Mouse (Mus musculus): ENCODE measurements around the gene Lypd5. TPM values are rescaled to one million over a fixed set of nuclear protein-coding genes. Genes with fewer than 3 reads are reported as not detected.

Lypd5 gene
- polyA plus RNA-seq, 1 experiment from 2014 or later = not detected

GRCm38 (mm10) chr7:24384827-24385226 lies 35.8 kb downstream of the Lypd5 start:
- Histone ChIP-seq H3K36me3 (ENCODE audit: control insufficient read depth, insufficient read depth, low read length) (no peaks in the 10 kb centered on the region), H3K4me3 (ENCODE audit: low read depth, low read length) (no peak overlapping the region), H3K4me1 (ENCODE audit: control insufficient read depth, insufficient read depth, low read length) (no peaks in the 10 kb centered on the region), H3K9me3 (ENCODE audit: control insufficient read depth, low read length) (no peaks in the 10 kb centered on the region), H3K27me3 (ENCODE audit: control insufficient read depth, insufficient read depth, low read length) (no peaks in the 10 kb centered on the region), H3K4me2 (ENCODE audit: low read depth) (peak overlapping the region; percentile 12; the same call in 1 of the 2 replicates), H3K9ac (ENCODE audit: low read length) (no peak overlapping the region), H3K27ac (ENCODE audit: low read depth, low read length) (no peak overlapping the region)
- 8% methylated on average over 11 of the region's 11 CpGs for WGBS
- ATAC-seq (ENCODE audit: insufficient read depth, low FRiP score, low TSS enrichment) (peak; percentile 30; the same call in 1 of the 2 replicates), DNase-seq (ENCODE audit: low spot score) (peak; percentile 75)

GRCm38 (mm10) chr7:24387059-24387556 lies 38.1 kb downstream of the Lypd5 start:
- Histone ChIP-seq H3K4me1 (ENCODE audit: control insufficient read depth, insufficient read depth, low read length) (peaks cover 6% of the 10 kb centered on the region; the same call in 1 of the 2 replicates), H3K27me3 (ENCODE audit: control insufficient read depth, insufficient read depth, low read length) (no peaks in the 10 kb centered on the region), H3K36me3 (ENCODE audit: control insufficient read depth, insufficient read depth, low read length) (no peaks in the 10 kb centered on the region), H3K4me2 (ENCODE audit: low read depth) (no peak overlapping the region), H3K27ac (ENCODE audit: low read depth, low read length) (no peak overlapping the region), H3K4me3 (ENCODE audit: low read depth, low read length) (no peak overlapping the region), H3K9me3 (ENCODE audit: control insufficient read depth, low read length) (no peaks in the 10 kb centered on the region), H3K9ac (ENCODE audit: low read length) (no peak overlapping the region)
- WGBS = 87% methylated on average over 10 of the region's 10 CpGs
- ATAC-seq (ENCODE audit: insufficient read depth, low FRiP score, low TSS enrichment) (no peak), DNase-seq (ENCODE audit: low spot score) (no peak)

GRCm38 (mm10) chr7:24389516-24390187 lies 40.7 kb downstream of the Lypd5 start:
- H3K27me3 ChIP-seq (ENCODE audit: control insufficient read depth, insufficient read depth, low read length) = no peaks in the 10 kb centered on the region
- H3K27ac ChIP-seq (ENCODE audit: low read depth, low read length) = no peak overlapping the region
- H3K9me3 ChIP-seq (ENCODE audit: control insufficient read depth, low read length) = no peaks in the 10 kb centered on the region
- ATAC-seq (ENCODE audit: insufficient read depth, low FRiP score, low TSS enrichment) (no peak), DNase-seq (ENCODE audit: low spot score) (no peak)
- peaks cover 6% of the 10 kb centered on the region; the same call in 1 of the 2 replicates for H3K4me1 ChIP-seq (ENCODE audit: control insufficient read depth, insufficient read depth, low read length)
- no peak overlapping the region for H3K4me2 ChIP-seq (ENCODE audit: low read depth)
- no peak overlapping the region for H3K4me3 ChIP-seq (ENCODE audit: low read depth, low read length)
- WGBS = 66% methylated on average over 13 of the region's 13 CpGs
- H3K9ac ChIP-seq (ENCODE audit: low read length) = no peak overlapping the region; the same call in 1 of the 2 replicates
- H3K36me3 ChIP-seq (ENCODE audit: control insufficient read depth, insufficient read depth, low read length) = no peaks in the 10 kb centered on the region

GRCm38 (mm10) chr7:24390512-24390911 lies 41.5 kb downstream of the Lypd5 start:
- H3K4me1 ChIP-seq (ENCODE audit: control insufficient read depth, insufficient read depth, low read length) = peaks cover 6% of the 10 kb centered on the region; the same call in 1 of the 2 replicates
- no peak overlapping the region for H3K27ac ChIP-seq (ENCODE audit: low read depth, low read length)
- no peaks in the 10 kb centered on the region for H3K27me3 ChIP-seq (ENCODE audit: control insufficient read depth, insufficient read depth, low read length)
- 41% methylated on average over 7 of the region's 7 CpGs for WGBS
- no peak for DNase-seq (ENCODE audit: low spot score)
- H3K36me3 ChIP-seq (ENCODE audit: control insufficient read depth, insufficient read depth, low read length) = no peaks in the 10 kb centered on the region
- H3K9ac ChIP-seq (ENCODE audit: low read length) = no peak overlapping the region
- ATAC-seq (ENCODE audit: insufficient read depth, low FRiP score, low TSS enrichment) = peak; percentile 24
- no peaks in the 10 kb centered on the region for H3K9me3 ChIP-seq (ENCODE audit: control insufficient read depth, low read length)
- H3K4me3 ChIP-seq (ENCODE audit: low read depth, low read length) = no peak overlapping the region
- no peak overlapping the region for H3K4me2 ChIP-seq (ENCODE audit: low read depth)

GRCm38 (mm10) chr7:24391077-24391476 lies 42.1 kb downstream of the Lypd5 start:
- peak overlapping the region; percentile 36 for H3K4me2 ChIP-seq (ENCODE audit: low read depth)
- H3K4me3 ChIP-seq (ENCODE audit: low read depth, low read length) = peak overlapping the region; percentile 16; the same call in 1 of the 2 replicates
- DNase-seq (ENCODE audit: low spot score) (peak; percentile 74), ATAC-seq (ENCODE audit: insufficient read depth, low FRiP score, low TSS enrichment) (peak; percentile 94)
- H3K9me3 ChIP-seq (ENCODE audit: control insufficient read depth, low read length) = no peaks in the 10 kb centered on the region
- peak overlapping the region; percentile 3 for H3K9ac ChIP-seq (ENCODE audit: low read length)
- H3K4me1 ChIP-seq (ENCODE audit: control insufficient read depth, insufficient read depth, low read length) = peaks cover 6% of the 10 kb centered on the region; the same call in 1 of the 2 replicates
- no peaks in the 10 kb centered on the region for H3K27me3 ChIP-seq (ENCODE audit: control insufficient read depth, insufficient read depth, low read length)
- 3% methylated on average over 5 of the region's 5 CpGs for WGBS
- no peaks in the 10 kb centered on the region for H3K36me3 ChIP-seq (ENCODE audit: control insufficient read depth, insufficient read depth, low read length)
- H3K27ac ChIP-seq (ENCODE audit: low read depth, low read length) = peak overlapping the region; percentile 78

- peak overlapping the region; percentile 3; the same call in 1 of the 2 replicates for H3K9ac ChIP-seq (ENCODE audit: low read length)
- 84% methylated on average over 2 of the region's 2 CpGs for WGBS
- peaks cover 6% of the 10 kb centered on the region; the same call in 1 of the 2 replicates for H3K4me1 ChIP-seq (ENCODE audit: control insufficient read depth, insufficient read depth, low read length)
- no peak overlapping the region for H3K4me2 ChIP-seq (ENCODE audit: low read depth)
- H3K27me3 ChIP-seq (ENCODE audit: control insufficient read depth, insufficient read depth, low read length) = no peaks in the 10 kb centered on the region
- H3K36me3 ChIP-seq (ENCODE audit: control insufficient read depth, insufficient read depth, low read length) = no peaks in the 10 kb centered on the region
- no peak for ATAC-seq (ENCODE audit: insufficient read depth, low FRiP score, low TSS enrichment)
- peak overlapping the region; percentile 78 for H3K27ac ChIP-seq (ENCODE audit: low read depth, low read length)
- no peaks in the 10 kb centered on the region for H3K9me3 ChIP-seq (ENCODE audit: control insufficient read depth, low read length)
- H3K4me3 ChIP-seq (ENCODE audit: low read depth, low read length) = no peak overlapping the region
- no peak for DNase-seq (ENCODE audit: low spot score)
Observed at GRCm38 (mm10) chr7:24391687-24392086, 42.7 kb downstream of the Lypd5 start.

GRCm38 (mm10) chr7:24394054-24394453 lies 45.1 kb downstream of the Lypd5 start:
- Histone ChIP-seq H3K4me1 (ENCODE audit: control insufficient read depth, insufficient read depth, low read length) (peaks cover 6% of the 10 kb centered on the region; the same call in 1 of the 2 replicates), H3K4me3 (ENCODE audit: low read depth, low read length) (no peak overlapping the region), H3K9ac (ENCODE audit: low read length) (no peak overlapping the region), H3K9me3 (ENCODE audit: control insufficient read depth, low read length) (no peaks in the 10 kb centered on the region), H3K27me3 (ENCODE audit: control insufficient read depth, insufficient read depth, low read length) (no peaks in the 10 kb centered on the region), H3K27ac (ENCODE audit: low read depth, low read length) (no peak overlapping the region), H3K36me3 (ENCODE audit: control insufficient read depth, insufficient read depth, low read length) (no peaks in the 10 kb centered on the region), H3K4me2 (ENCODE audit: low read depth) (no peak overlapping the region)
- no peak for DNase-seq (ENCODE audit: low spot score)
- no peak for ATAC-seq (ENCODE audit: insufficient read depth, low FRiP score, low TSS enrichment)
- WGBS = 87% methylated on average over 3 of the region's 3 CpGs

- Histone ChIP-seq H3K4me3 (ENCODE audit: low read depth, low read length) (no peak overlapping the region), H3K9ac (ENCODE audit: low read length) (no peak overlapping the region), H3K27ac (ENCODE audit: low read depth, low read length) (no peak overlapping the region), H3K36me3 (ENCODE audit: control insufficient read depth, insufficient read depth, low read length) (no peaks in the 10 kb centered on the region), H3K27me3 (ENCODE audit: control insufficient read depth, insufficient read depth, low read length) (no peaks in the 10 kb centered on the region), H3K9me3 (ENCODE audit: control insufficient read depth, low read length) (no peaks in the 10 kb centered on the region), H3K4me1 (ENCODE audit: control insufficient read depth, insufficient read depth, low read length) (peaks cover 6% of the 10 kb centered on the region; the same call in 1 of the 2 replicates), H3K4me2 (ENCODE audit: low read depth) (no peak overlapping the region)
- 72% methylated on average over 15 of the region's 15 CpGs for WGBS
- no peak for ATAC-seq (ENCODE audit: insufficient read depth, low FRiP score, low TSS enrichment)
- DNase-seq (ENCODE audit: low spot score) = no peak
Observed at GRCm38 (mm10) chr7:24394475-24395161, 45.6 kb downstream of the Lypd5 start.

Measured in neural tube, embryonic 11.5 days (tissue).